9 mouse cellular contexts compared by ENCODE assay signal in genomic region chr2:103667962-103668815, GRCm38 (mm10).
DNase-seq lines count a peak whose midpoint lies in the region; ATAC-seq and TF ChIP-seq lines count a peak whose summit lies in the region.
"Had no signal": no experiment of that assay in that cellular context is flagged by ENCODE, and none has a peak within 500 bp of the region (broad histone marks: within the 10 kb centered on the region; RNA-seq: fewer than 3 reads in every experiment).

No protein-coding gene starts in this region.

- no peaks in the 10 kb centered on the region for H3K9me3 ChIP-seq in forebrain, embryonic 13.5 days (replicated peaks)
- H3K9me3 ChIP-seq in forebrain, embryonic 10.5 days, result no peaks in the 10 kb centered on the region
- no peaks in the 10 kb centered on the region for H3K9me3 ChIP-seq in hindbrain, postnatal 0 days (ENCODE audit: low read length)
- H3K9me3 ChIP-seq in neural tube, embryonic 13.5 days, result no peaks in the 10 kb centered on the region
- H3K9me3 ChIP-seq: G1E had no signal

- no peak overlapping the region for H3K4me2 ChIP-seq in forebrain, embryonic 13.5 days
- no peak overlapping the region for H3K4me2 ChIP-seq in hindbrain, postnatal 0 days (ENCODE audit: low read depth, low read length)
- H3K4me2 ChIP-seq in neural tube, embryonic 13.5 days, result no peak overlapping the region

- peak; percentile 43 for ATAC-seq in forebrain, embryonic 13.5 days
- peak; percentile 77 for ATAC-seq in hindbrain, postnatal 0 days
- ATAC-seq in neural tube, embryonic 13.5 days (ENCODE audit: low read depth), result peak; percentile 78

- DNase-seq in forebrain, embryonic 10.5 days (ENCODE audit: extremely low spot score, low spot score), result no peak
- peak; percentile 82 for DNase-seq in MN1 (ENCODE audit: low spot score)
- peak; percentile 68 for DNase-seq in forelimb bud, embryonic 11.5 days (ENCODE audit: low read depth, low spot score)
- peak; percentile 76 for DNase-seq in hindbrain, postnatal 0 days (ENCODE audit: low spot score)
- DNase-seq in left cerebral cortex, postnatal 14 days (ENCODE audit: low spot score in 2 of 2), result peak; percentile 55 to 61
- DNase-seq in thymus, postnatal 4 days, result peak; percentile 82

- peaks cover 35% of the 10 kb centered on the region for H3K4me1 ChIP-seq in forebrain, embryonic 13.5 days
- peaks cover 27% of the 10 kb centered on the region for H3K4me1 ChIP-seq in forebrain, embryonic 10.5 days
- H3K4me1 ChIP-seq in hindbrain, postnatal 0 days (ENCODE audit: insufficient read depth, low read length), result no peaks in the 10 kb centered on the region
- H3K4me1 ChIP-seq in neural tube, embryonic 13.5 days (replicated peaks), result peaks cover 35% of the 10 kb centered on the region

- H3K36me3 ChIP-seq in forebrain, embryonic 13.5 days (ENCODE audit: poor library complexity, severe bottlenecking), result no peaks in the 10 kb centered on the region
- no peaks in the 10 kb centered on the region for H3K36me3 ChIP-seq in forebrain, embryonic 10.5 days (replicated peaks)
- H3K36me3 ChIP-seq in hindbrain, postnatal 0 days (ENCODE audit: insufficient read depth, low read length), result no peaks in the 10 kb centered on the region
- H3K36me3 ChIP-seq in neural tube, embryonic 13.5 days, result no peaks in the 10 kb centered on the region
- H3K36me3 ChIP-seq: G1E had no signal

- intact Hi-C loops in left cerebral cortex, postnatal 14 days (cut with DNase I), result no loop called here

- H3K4me3 ChIP-seq in forebrain, embryonic 13.5 days, result no peak overlapping the region
- H3K4me3 ChIP-seq in forebrain, embryonic 10.5 days, result no peak overlapping the region
- H3K4me3 ChIP-seq in hindbrain, postnatal 0 days (ENCODE audit: low read length), result no peak overlapping the region
- no peak overlapping the region for H3K4me3 ChIP-seq in neural tube, embryonic 13.5 days

- H3K27me3 ChIP-seq in forebrain, embryonic 13.5 days, result no peaks in the 10 kb centered on the region
- no peaks in the 10 kb centered on the region for H3K27me3 ChIP-seq in forebrain, embryonic 10.5 days (ENCODE audit: poor library complexity, severe bottlenecking)
- H3K27me3 ChIP-seq in hindbrain, postnatal 0 days (ENCODE audit: insufficient read depth, low read length), result no peaks in the 10 kb centered on the region
- no peaks in the 10 kb centered on the region; the same call in 1 of the 2 replicates for H3K27me3 ChIP-seq in neural tube, embryonic 13.5 days

- TF ChIP-seq CTCF in hindbrain, postnatal 0 days (IDR thresholded peaks at IDR 0.05; ENCODE audit: low read depth), result no peak

- WGBS in forebrain, embryonic 13.5 days, result 53% methylated on average over 8 of the region's 8 CpGs
- 82% methylated on average over 8 of the region's 8 CpGs for WGBS in forebrain, embryonic 10.5 days
- 43% methylated on average over 8 of the region's 8 CpGs for WGBS in hindbrain, postnatal 0 days
- 36% methylated on average over 8 of the region's 8 CpGs for WGBS in neural tube, embryonic 13.5 days

- no peak overlapping the region for H3K9ac ChIP-seq in forebrain, embryonic 13.5 days
- no peak overlapping the region for H3K9ac ChIP-seq in hindbrain, postnatal 0 days (replicated peaks; ENCODE audit: low read length)
- no peak overlapping the region for H3K9ac ChIP-seq in neural tube, embryonic 13.5 days

- no peak overlapping the region for H3K27ac ChIP-seq in forebrain, embryonic 13.5 days
- no peak overlapping the region for H3K27ac ChIP-seq in forebrain, embryonic 10.5 days
- H3K27ac ChIP-seq in hindbrain, postnatal 0 days, result no peak overlapping the region
- peak overlapping the region; percentile 20; the same call in 1 of the 2 replicates for H3K27ac ChIP-seq in neural tube, embryonic 13.5 days (replicated peaks)
